Mouse (Mus musculus): ENCODE measurements at regions not wholly inside any gene's neighbourhood (a gene's known extent, or its start where the extent isn't known, plus 50 kb on each side); places are given as distances from the start of the nearest gene placed in this dataset.

DNA sequence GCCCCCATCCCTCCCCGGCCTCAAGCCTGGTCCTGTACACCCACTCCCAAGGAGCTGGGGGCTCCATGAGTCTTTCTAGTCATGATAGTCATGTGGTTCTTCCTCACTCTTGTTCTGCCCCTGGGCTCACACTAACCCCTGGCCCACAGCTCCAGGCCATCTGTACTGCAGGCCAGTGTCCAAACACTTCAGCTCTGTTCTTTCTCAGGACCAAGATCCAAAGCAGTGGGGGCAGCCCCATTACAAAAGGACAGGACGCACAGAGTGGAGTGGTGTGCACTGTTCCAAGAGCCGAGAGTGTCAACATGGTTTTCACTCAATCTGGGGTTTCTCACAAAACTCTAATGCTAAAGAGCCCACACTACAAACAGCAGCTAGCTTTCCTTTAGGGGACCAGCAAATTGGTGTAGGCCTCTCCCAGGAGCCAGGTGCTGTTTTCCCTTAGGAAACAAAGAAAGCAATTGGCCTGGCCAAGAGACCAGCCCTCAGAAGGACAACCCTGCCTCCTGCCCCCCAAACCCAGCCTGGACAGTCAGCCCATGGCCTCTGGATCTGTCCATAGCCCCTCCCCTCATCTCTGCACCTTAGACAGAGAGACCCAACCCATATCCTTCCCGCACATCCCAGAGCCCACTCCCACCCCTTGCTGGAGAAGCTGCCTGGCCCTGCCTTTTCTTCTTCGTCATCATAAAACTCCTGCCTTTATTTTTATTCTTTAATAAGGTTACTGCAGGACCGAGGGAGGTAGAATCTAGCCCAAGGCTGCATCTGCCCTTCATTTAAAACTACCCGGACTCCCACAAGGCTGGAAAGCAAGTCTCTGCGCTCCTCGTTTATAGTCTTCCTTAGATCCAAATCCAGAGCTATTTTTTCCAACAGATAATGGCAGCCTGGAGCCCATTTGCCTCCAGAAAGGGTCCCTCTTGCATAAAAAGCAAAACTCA lies 188.2 kb upstream of the Cdh5 start:
- no peak for DNase-seq
- intact Hi-C loops (cut with DNase I) = no loop called here

DNA sequence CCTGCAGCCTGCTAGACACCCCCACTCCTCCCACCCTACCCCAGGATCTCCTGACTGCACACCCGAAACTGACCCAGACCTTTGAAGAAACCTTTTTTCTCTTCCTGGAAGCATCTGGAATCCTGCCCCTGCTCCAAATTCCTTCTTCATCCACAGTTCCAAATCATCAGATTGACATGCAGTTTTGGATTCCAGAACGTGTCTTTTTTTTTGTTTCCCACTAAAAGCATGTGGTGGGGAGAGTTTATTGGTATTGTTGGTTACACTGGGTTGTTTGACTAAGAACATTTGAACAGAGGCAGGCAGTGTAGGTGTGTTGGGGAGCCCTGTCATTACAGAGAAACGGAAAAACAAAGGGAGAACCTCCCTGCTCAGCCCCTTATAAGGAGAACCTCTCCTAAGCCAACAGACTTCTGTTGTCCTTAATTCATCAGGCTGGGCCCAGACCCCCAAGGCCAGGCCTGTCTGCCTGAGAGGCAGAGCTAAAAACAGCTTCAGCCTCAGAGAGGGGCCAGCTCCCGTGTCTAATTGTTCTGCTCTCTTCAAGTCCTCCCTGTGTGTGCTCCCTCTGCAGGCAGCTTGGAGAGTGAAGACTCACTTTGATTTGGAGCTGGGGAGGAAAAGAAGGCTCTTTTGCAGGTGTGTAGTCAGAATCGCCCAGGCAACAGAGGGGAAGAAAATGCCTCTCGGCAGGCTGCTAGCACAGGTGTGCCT lies 187.3 kb upstream of the Cdh5 start:
- intact Hi-C loops (cut with DNase I) = no loop called here
- DNase-seq = peak; percentile 26

DNA sequence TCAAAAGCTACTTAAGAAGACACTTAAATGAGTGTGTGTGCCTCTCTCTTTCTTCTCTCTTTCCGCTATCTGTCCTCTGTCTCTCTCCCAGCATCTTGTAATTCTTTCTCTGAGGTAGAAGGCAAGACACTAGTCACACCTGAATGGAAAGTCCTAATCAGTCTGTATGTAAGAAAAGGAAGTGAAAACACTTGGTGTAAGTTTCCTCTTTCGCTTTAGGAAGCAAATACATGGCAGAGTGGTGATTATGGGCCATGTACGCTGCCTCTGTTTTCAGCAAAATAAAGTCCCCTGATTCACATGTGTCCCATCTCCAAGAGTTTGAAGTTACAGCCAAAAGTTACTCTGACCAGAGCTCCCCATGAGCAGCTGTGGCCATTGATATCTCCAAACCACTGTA lies 182.1 kb upstream of the Cdh5 start:
- DNase-seq = no peak
- intact Hi-C loops (cut with DNase I) = no loop called here

DNA sequence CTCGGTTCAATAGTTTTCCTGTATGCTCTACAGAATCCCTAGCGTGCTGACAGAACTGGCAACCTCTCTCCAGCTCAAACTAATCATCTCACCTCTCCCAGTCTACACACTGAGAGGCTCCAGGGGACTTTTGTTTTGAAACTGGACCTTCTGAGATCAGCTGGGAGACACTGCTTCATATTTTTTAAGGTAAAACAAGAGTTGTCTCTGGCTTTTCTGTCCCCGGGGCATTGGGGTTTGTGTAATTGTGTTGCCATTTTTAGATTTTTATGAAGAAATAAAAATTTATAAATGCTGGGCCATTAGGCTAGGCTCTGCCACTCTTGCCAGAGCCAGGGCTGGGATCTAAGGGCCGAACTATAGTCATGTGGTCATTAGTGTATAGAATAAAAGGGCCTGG lies 179.8 kb upstream of the Cdh5 start:
- DNase-seq = no peak
- intact Hi-C loops (cut with DNase I) = no loop called here

DNA sequence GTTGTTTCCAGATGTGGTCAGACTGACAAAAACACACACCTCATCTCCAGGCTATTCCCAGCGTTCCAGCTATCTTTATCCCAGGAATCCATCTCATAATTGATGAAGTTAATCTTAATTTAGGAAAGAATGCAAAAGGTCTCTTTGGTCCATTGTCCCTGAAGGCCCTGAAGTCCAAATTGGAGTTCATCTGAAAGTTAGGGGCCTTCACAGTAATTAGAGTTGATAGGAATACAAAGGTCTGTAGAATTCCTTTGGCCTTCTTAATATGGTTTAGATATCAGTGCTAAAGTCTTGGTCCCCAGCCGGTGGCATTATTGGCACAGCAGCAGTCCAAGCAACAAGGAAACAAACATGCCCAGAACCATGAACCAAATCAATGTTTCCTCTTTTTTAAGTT lies 178.7 kb upstream of the Cdh5 start:
- DNase-seq = no peak
- intact Hi-C loops (cut with DNase I) = no loop called here

DNA sequence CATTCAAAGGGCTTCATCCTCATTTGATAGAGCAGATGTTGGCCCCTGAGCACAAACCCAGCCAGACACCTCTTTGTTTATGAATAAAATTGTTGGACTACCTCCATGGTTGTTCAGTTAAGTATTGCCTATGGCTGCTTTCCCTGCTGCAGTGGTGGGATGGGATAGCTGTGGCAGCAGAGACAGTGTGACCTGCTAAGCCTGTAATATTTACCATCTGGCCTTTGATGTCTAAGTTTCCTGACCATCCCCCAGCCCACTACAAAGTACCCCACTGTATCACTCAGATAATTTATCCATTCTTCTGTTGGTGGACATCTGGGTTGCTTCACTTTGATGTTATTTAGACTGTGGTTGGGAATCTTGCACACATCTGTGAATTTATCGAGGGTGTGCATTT lies 168.7 kb upstream of the Cdh5 start:
- intact Hi-C loops (cut with DNase I) = no loop called here
- DNase-seq = no peak

DNA sequence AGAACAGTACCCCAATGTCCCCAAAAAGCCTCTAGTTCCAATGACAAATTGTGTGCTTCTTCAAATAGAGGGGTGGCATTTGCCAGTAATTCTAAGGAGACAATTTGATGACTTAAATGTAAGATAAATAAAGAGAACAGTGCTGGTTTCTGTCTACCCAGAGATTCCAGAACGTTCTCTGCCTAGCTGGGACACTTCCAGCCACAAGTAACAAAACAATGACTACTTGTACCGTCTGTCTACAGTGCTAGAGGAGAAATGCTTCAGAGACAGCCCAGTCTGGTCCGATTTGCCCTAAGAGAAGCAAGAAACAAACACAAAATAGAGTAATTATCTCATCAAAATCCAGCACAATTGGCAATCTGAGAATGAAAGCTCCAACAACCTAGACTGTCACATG lies 164.9 kb upstream of the Cdh5 start:
- intact Hi-C loops (cut with DNase I) = no loop called here
- no peak for DNase-seq

DNA sequence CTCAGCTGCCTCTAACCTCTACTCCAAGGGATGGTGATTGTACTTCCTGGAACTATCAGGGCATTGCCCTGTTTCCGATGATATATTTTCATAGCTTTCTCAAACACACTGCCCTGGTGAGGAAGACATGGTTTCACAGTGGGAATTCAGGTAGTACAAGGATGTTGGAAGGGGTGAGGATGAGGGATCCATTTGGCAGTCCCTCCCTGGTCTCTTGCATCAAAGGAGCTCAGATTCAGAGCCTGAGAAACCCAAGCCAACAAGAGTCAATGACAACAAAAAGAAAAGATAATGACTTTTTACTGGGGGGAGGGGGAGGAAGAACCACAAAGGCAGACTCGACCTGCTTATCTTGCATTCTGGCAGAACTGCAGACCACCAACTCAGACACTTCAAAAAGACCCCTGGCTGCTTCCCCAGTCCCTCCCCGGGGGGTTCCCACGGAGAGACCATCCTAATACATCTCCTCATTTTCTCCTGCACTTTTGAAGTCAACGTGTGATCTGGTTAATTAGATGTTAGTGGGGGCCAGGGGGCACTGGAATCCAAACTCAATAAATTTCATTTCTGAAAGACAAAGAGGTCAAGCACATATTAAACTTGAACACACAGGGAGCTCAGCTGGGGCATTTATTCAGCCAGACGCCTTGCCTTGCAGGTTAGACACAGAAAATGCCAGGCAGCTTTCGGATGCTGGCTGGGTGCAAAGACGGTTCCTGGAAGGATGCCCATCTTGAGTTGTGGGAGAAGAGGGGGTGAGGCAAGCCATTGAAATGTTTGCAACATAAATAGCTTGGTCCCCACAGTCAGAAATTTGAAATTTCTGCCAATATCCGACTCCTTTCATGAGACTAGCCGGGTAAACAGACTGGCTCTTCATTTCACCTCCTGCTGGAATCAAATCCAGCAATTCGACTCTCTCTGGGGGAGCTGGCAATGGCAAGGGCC lies 162.9 kb upstream of the Cdh5 start:
- intact Hi-C loops (cut with DNase I) = no loop called here
- DNase-seq = peak; percentile 77

DNA sequence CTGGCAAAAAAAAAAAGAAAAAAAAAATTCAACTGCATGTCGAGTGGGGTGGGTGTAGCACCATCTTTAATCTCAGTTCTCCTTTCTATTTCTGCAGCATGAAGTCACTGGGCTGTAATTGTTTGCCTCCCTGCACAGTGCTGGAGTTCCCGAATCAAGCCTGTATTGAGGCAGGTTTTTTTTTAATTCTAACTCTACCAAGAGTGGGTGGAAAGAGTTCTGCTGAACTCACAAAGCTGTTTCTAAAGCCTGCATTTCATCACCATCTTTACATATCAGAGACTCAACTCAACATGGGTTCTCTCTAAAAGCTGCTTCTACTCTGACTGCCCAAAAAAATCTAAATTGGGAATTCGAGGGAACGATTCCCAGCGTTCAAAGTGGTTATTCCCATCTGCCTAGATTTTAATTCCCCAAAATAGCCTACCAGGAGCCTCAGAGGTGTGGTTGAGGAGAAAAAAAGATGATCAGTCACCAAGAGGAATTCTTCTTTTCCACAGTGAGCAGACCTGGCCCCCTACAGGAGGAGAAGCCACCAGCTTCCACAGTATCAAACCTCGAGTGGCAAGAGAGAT lies 160.4 kb upstream of the Cdh5 start:
- DNase-seq = no peak
- intact Hi-C loops (cut with DNase I) = no loop called here

DNA sequence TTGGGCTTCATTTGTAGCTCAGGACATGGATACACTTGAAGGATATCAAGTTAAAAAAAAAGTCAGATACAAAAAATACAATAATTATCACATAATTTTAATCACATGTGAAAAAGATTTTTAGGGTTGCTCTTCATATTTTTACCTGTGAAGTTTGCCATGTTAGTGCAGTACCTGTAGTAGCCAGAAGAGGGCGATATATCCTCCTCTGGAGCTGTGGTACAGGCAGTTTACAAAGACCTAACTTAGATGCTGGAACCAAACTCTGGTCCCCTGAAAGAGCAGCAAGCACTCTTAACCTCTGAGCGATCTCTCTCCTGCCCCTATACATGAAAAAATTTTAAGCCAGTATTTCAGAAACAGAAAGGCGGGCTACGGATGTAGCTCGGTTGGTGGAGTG lies 153.0 kb upstream of the Cdh5 start:
- intact Hi-C loops (cut with DNase I) = no loop called here
- DNase-seq = no peak

DNA sequence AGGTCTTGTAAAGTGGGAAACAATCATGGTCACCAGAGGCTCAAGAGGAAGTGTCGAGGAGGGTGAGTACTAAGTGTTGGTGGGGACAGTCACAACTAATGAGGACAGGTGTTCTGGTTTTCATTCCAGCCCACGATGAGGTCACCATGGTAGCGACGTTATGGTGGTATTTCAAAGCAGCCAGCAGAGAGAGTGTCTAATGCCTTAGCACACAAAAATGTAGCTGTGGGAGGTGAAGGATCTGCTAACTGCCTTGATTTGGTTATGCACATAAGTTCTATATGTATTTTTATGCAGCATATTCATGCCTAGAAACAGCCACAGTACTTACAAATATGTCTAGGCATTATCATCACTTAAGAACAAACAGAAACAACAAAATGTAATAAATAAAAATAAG lies 151.0 kb upstream of the Cdh5 start:
- no peak for DNase-seq
- intact Hi-C loops (cut with DNase I) = no loop called here

DNA sequence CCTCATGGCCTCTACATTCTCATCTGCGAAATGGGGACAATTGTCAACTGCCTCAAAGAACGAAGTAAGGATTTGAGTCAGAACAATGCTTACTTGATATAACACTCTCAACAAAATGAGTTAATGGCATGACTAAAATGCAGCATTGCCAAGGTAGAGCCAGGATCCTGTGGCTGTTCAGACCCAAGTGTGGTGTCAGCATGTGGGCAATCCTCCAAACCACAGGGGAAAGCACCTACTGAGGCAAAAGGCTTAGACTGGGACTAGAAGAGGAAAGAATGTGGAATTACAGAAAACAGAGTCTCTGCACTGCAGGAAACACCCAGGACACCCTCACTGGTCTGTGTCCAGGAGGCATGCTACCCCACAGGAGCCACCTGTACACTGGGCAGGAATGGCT lies 147.8 kb upstream of the Cdh5 start:
- DNase-seq = no peak
- intact Hi-C loops (cut with DNase I) = no loop called here

DNA sequence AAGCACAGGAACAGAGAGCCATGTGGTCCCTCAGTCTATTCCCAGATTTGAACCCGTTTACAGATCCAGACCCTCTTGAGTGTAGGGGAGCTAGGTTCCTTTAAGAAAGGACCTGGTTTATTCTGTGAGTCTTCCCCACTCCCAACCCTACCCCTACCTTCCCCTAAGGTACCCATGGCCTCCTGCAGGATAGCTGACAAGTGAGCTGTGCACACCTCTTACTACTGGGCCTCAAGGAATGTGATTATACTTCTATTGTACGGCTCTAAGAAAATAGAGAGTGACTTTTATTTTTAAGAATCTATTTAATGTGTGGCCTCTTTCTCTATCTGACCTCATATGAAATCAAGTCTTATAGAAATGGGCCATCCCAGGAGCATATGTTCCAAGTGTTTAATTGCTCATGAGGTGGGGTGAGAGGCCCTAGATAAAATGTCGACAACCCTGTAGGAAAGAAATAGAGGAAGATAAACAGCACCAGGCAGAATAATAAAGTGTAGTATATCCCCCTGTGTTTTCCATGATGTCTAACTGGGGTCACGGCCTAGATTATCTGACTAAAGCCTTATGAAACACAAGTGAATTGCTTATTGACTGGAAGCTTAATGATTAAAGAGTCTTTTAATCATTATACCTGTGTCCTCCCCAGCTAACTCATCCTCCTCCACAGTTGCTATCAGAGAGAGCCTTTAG lies 145.7 kb upstream of the Cdh5 start:
- no peak for DNase-seq
- intact Hi-C loops (cut with DNase I) = no loop called here

DNA sequence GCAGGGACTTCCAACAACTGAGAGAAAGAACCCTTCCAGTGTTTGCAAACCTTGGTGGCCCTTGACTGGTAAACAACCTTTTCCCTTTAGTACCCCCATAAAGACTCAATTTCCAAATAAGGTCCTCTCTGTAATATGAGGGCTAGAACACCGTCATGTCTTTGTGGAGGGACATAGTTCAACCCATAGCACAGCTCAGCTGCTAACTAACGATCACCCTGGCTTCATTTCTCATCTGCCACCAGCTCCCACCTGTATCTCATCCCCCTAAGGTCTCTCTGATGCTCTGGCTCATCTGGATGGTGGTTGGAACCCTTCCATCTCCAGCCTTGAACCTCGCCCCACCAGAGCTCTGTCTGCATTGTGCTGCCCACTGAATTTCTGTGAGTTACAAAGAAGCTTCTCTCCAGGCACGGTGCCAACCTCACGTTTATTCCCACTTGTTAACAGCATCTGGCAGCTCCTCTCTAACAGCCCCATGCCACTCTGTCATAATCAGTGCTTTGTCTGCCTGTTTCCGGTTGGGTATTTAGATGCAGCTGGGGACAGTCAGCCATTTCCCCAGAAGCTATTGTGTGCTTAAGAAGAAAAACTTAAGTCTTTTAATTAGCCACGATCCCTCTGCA lies 137.0 kb upstream of the Cdh5 start:
- intact Hi-C loops (cut with DNase I) = no loop called here

DNA sequence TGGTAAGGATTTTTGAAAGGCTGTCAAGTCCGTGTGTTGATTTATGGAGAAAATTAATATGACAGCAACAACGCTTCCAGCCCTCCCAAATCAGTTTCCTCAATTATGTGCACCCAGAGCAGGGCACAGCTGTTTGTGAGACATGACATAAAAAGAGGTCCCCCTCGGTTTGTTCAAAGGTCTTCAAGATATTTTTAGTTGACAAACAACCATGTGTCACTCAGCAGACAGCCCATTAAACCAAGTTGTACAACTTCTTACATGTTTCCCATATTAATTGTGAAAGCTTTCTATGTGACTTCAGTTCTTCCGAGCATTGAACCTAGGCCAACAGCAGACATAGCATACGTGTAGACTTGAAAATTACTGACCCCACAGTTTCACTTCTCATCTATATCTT lies 131.5 kb upstream of the Cdh5 start:
- intact Hi-C loops (cut with DNase I) = no loop called here
- DNase-seq = no peak

More for the DNA sequence above, 137.0 kb upstream of the Cdh5 start:
- peak; percentile 35 for DNase-seq

DNA sequence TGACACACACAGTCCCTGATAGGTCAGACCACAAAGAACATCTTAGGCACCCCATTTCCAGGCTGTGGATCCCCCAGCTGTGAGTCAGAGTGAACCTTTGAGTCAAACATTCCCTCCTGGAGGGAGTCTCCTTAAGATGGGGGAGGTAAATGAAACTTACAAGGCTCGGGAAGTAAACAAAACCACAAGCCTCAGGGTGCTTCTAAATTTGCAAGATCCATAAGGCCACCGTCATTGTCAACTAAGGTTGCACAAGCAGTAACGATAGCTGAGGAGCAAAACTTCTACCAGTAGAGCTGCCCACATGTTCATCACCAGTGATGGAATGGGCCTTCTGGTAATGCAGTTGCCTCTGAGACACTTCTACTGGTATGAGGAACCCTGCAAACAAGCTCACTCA lies 130.9 kb upstream of the Cdh5 start:
- no peak for DNase-seq
- intact Hi-C loops (cut with DNase I) = no loop called here

DNA sequence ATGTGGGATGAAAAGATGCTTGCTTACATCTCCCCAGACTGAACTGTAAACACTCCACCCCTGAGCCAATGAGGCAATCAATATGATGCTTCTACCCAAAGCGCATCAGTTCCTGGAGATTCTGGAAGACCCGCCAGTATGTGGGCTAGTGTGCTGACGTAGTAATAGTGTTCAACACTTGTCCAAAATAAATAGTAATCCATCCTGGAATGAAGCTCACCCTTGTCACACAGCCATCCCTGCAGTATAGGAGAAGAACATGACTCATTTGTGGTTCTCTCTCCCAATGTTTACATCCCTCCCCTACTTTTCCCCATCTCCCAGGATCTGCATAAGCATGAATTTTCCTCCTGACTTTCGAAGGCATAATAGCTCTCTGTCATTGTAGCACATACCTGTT lies 130.5 kb upstream of the Cdh5 start:
- intact Hi-C loops (cut with DNase I) = no loop called here
- DNase-seq = no peak

DNA sequence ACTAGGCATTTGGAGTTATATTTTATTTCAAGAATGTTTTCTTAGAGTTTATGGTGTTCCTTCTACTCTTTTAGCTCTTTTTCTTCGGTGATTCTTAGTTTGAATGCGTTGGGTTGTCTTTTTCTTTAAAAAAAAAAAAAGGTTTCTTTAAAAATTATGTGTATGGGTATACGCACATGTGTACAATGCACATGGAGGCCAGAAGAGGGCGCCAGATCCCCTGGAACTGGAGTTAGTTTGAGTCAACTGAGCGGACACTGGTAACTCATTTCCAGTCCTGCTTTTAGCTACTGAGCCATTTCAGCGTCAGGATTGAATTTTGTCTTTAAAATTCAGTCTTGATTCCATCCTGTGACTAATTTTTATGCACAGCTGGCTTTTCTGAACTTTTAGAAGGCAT lies 124.9 kb upstream of the Cdh5 start:
- DNase-seq = no peak
- intact Hi-C loops (cut with DNase I) = no loop called here

DNA sequence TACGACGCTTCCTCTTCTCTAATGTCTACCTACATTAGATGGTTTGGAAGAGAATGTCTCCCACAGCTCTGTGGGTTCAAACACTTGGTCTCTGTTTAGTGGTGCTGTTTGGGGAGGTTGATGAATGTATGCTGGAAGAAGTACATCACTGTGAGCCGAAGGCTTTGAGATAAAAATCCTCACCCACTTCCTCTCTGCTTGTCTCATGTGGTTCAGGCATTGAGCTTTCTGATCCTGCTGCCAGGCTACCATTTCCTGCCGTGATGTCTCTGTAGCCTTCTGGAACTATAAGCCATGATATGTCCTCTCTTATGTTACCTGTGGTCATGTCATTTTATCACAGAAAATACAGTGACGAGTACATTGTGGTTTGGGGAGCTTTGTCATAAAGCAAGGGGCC lies 122.5 kb upstream of the Cdh5 start:
- intact Hi-C loops (cut with DNase I) = no loop called here
- DNase-seq = no peak
